Mouse (Mus musculus) forebrain, postnatal 0 days (tissue): ENCODE data around the gene Sncb. TPM values are rescaled to one million over a fixed set of nuclear protein-coding genes. Genes with fewer than 3 reads are reported as not detected.

Experiments used
- ATAC-seq: fragments of 200-750 bp; cut with Nextera tagmentation; 2 replicates; pipeline ENCODE4 v1.8.0; 2017; ENCODE audit warnings: mild to moderate bottlenecking, moderate library complexity
- DNase-seq: peaks from one replicate; pipeline ENCODE4 v3.0.0-alpha.2; 2015
- H3K27ac ChIP-seq: fragments of 300-500 bp; sonication (generic); 2 replicates; pipeline ENCODE4 v1.5.1; 2014; ENCODE audit warnings: low read depth, mild to moderate bottlenecking, antibody characterized with exemption, low read length, moderate library complexity, mixed read lengths
- H3K27me3 ChIP-seq: fragments of 300-500 bp; sonication (generic); 2 replicates; pipeline ENCODE4 v1.6.1; 2014; ENCODE audit warnings: mild to moderate bottlenecking, low read length, mixed read lengths; ENCODE audit not compliant: insufficient read depth
- H3K36me3 ChIP-seq: fragments of 300-500 bp; sonication (generic); 2 replicates; pipeline ENCODE4 v1.6.1; 2014; ENCODE audit warnings: mild to moderate bottlenecking, moderate library complexity; ENCODE audit not compliant: insufficient read depth
- H3K4me1 ChIP-seq: fragments of 300-500 bp; sonication (generic); 2 replicates; pipeline ENCODE4 v1.6.1; 2014; ENCODE audit warnings: antibody characterized with exemption; ENCODE audit not compliant: insufficient read depth
- H3K4me2 ChIP-seq: fragments of 300-500 bp; sonication (generic); 2 replicates; pipeline ENCODE4 v1.6.1; 2014; ENCODE audit warnings: low read depth, mild to moderate bottlenecking, moderate library complexity
- H3K4me3 ChIP-seq: fragments of 300-500 bp; sonication (generic); 2 replicates; pipeline ENCODE4 v1.5.1; 2014; ENCODE audit warnings: low read depth, low read length, mixed read lengths
- H3K9ac ChIP-seq: fragments of 300-500 bp; sonication (generic); 2 replicates; pipeline ENCODE4 v1.6.1; 2014; ENCODE audit warnings: mild to moderate bottlenecking
- H3K9me3 ChIP-seq: fragments of 300-500 bp; sonication (generic); 2 replicates; pipeline ENCODE4 v1.6.1; 2016; ENCODE audit warnings: low read length
- CTCF ChIP-seq: sonication (generic); IDR thresholded peaks from 2 replicates; pipeline ENCODE4 v1.5.1; 2016; ENCODE audit warnings: antibody characterized with exemption, control low read depth, low read depth
- WGBS: fragments of 180-500 bp; shearing (Covaris S2); extraction: QIAGEN DNeasy Blood & Tissue Kit; methylation state at CpG from one replicate; pipeline ENCODE4 v1.1.7; 2014; 5-methylcytosine and 5-hydroxymethylcytosine counted together
- polyA plus RNA-seq: library from polyadenylated mRNA; unstranded; fragments of >200 nt; fragmentation: Nextera tagmentation; extraction: Ambion mirVana; gene quantifications from 2 replicates; pipeline ENCODE4 v1.2.1, GENCODE M21; 2015
- total RNA-seq: library from RNA; depleted of rRNA; stranded (reverse); fragments of >200 nt; gene quantifications from 2 replicates; pipeline ENCODE4 v1.2.3, GENCODE M21; 2014

Sncb gene
- total and polyA plus RNA-seq, 2 experiments from 2014 or later, result 38.1 to 137 TPM

- Histone ChIP-seq H3K9me3 (no peaks in the 10 kb centered on the region), H3K9ac (no peak overlapping the region), H3K4me1 (peaks cover 48% of the 10 kb centered on the region), H3K27ac (peak overlapping the region; percentile 87), H3K4me3 (no peak overlapping the region), H3K36me3 (no peaks in the 10 kb centered on the region), H3K27me3 (no peaks in the 10 kb centered on the region), H3K4me2 (no peak overlapping the region)
- DNase-seq, result no peak
- 30% methylated on average over 12 of the region's 12 CpGs for WGBS
- TF ChIP-seq CTCF, result no peak
- ATAC-seq, result no peak
Measured at GRCm38 (mm10) chr13:54754169-54755080, 12.0 kb downstream of the Sncb start.

- Histone ChIP-seq H3K4me1 (peaks cover 44% of the 10 kb centered on the region), H3K36me3 (no peaks in the 10 kb centered on the region), H3K4me2 (no peak overlapping the region), H3K4me3 (no peak overlapping the region), H3K9ac (no peak overlapping the region), H3K27me3 (no peaks in the 10 kb centered on the region), H3K9me3 (no peaks in the 10 kb centered on the region), H3K27ac (peak overlapping the region; percentile 35; the same call in 1 of the 2 replicates)
- WGBS, result 68% methylated on average over 6 of the region's 6 CpGs
- no peak for TF ChIP-seq CTCF
- ATAC-seq (no peak), DNase-seq (no peak)
Measured at GRCm38 (mm10) chr13:54753733-54754132, 12.7 kb downstream of the Sncb start.

DNA sequence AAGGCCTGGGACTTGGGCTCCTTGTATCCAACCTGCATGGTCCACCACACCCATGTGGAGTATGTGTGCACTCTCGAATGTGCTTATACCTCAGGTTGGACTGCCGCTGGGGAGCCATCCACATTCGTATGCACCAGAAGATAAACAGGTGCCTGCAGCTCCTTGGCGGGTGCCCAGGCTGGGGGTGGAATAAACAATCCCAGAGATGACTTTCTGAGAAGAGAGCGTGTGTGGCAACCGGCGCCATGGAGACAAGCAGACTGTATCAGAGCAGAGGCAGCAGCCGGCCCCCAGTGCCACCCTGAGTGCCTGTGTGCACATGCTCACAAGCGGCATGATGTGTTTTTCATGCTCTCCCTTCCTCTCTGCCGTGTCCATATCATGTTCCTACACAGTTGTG, 13.7 kb downstream of the Sncb start:
- Histone ChIP-seq H3K27me3 (no peaks in the 10 kb centered on the region), H3K9me3 (no peaks in the 10 kb centered on the region), H3K4me3 (no peak overlapping the region), H3K4me2 (no peak overlapping the region), H3K27ac (peak overlapping the region; percentile 64; the same call in 1 of the 2 replicates), H3K4me1 (peaks cover 45% of the 10 kb centered on the region), H3K36me3 (no peaks in the 10 kb centered on the region), H3K9ac (no peak overlapping the region)
- WGBS, result 50% methylated on average over 10 of the region's 10 CpGs
- peak; percentile 66 for DNase-seq
- no peak for TF ChIP-seq CTCF
- no peak for ATAC-seq

DNA sequence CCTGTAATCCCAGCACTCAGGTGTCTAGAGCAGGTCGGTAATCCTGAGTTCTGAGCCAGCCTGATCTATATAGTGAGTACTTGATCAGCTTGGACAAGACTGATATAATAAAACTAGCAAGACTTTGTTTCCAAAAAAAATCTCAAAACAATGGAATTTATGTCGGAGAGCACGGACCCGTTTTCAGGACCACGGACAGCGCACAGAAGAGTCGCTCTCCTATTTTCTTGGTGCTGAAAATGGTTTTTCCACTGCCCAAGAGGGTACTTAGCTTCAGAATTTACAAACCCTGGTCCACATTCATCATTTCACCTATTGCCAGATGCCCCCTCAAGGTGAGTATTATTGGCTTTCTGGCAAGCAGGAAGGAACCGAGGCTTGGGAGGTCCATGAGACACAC, 15.7 kb downstream of the Sncb start:
- H3K4me2 ChIP-seq, result peak overlapping the region; percentile 81; the same call in 1 of the 2 replicates
- H3K9ac ChIP-seq, result no peak overlapping the region
- TF ChIP-seq CTCF, result no peak

GRCm38 (mm10) chr13:54749864-54750411, 16.5 kb downstream of the Sncb start, which contains the start of gene Gprin1:
TSS of gene Gprin1 (minus strand) at chr13:54749874.
- TF ChIP-seq CTCF, result no peak
- H3K4me1 ChIP-seq, result peaks cover 50% of the 10 kb centered on the region
- DNase-seq, result peak; percentile 75

More for the DNA sequence above, 15.7 kb downstream of the Sncb start:
- Histone ChIP-seq H3K36me3 (no peaks in the 10 kb centered on the region; the same call in 1 of the 2 replicates), H3K4me3 (no peak overlapping the region), H3K4me1 (peaks cover 44% of the 10 kb centered on the region), H3K27ac (no peak overlapping the region), H3K9me3 (no peaks in the 10 kb centered on the region), H3K27me3 (no peaks in the 10 kb centered on the region)
- DNase-seq, result no peak
- ATAC-seq, result no peak
- WGBS, result 8% methylated on average over 8 of the region's 8 CpGs

DNA sequence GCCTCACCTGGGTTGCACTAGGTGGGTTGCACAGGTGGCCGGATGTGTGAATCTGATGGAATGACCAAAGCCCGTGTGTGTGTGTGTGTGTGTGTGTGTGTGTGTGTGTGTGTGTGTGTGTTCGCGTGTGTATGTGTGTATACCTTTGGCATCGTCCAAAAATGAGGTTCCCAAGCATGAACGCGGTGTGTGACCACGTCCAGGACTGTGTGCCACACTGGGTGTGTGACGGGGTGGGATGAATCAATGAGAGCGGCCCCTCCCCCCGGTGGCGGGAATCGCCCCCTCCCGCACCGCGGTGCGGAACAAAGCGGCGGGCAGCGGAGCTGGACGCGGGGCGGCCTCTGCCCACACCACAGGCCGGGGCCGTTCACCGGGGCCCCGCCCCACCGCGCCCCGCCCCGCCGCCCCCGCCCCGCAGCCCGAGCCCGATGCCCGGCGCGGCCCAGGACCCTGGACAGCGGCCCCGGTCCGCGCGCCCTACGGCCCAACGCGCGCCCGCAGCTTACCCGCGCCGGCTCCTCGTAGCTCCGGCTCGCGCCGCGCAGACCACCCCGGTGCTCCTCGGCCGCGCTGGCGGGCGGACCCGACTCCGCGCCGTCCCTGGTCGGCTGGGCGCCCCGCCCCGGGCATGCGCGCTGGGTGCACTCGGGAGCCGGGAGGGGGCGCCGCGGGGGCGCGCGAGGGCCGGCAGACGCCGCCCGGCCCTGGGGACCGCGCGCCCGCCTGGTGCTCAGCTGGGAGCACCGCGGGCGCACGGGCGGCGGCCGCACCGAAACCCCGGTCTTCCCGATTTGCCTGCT, 17.1 kb downstream of the Sncb start:
- ATAC-seq, result peak; percentile 89
- peak overlapping the region; percentile 91 for H3K27ac ChIP-seq
- WGBS, result 3% methylated on average over 58 of the region's 100 CpGs
- H3K4me1 ChIP-seq, result peaks cover 45% of the 10 kb centered on the region
- H3K4me2 ChIP-seq, result peak overlapping the region; percentile 81
- peak overlapping the region; percentile 82 for H3K4me3 ChIP-seq
- DNase-seq, result peak; percentile 90
- no peak for TF ChIP-seq CTCF
- H3K9ac ChIP-seq, result peak overlapping the region; percentile 82
- H3K27me3 ChIP-seq, result no peaks in the 10 kb centered on the region
- no peaks in the 10 kb centered on the region; the same call in 1 of the 2 replicates for H3K36me3 ChIP-seq
- no peaks in the 10 kb centered on the region for H3K9me3 ChIP-seq

More at GRCm38 (mm10) chr13:54749864-54750411, 16.5 kb downstream of the Sncb start, which contains the start of gene Gprin1:
- ATAC-seq, result peak; percentile 60
- Histone ChIP-seq H3K4me3 (peak within 1 kb of the TSS; percentile 82), H3K9me3 (no peaks in the 10 kb centered on the region), H3K27ac (peak within 1 kb of the TSS; percentile 91), H3K36me3 (no peaks in the 10 kb centered on the region; the same call in 1 of the 2 replicates), H3K4me2 (peak within 1 kb of the TSS; percentile 81), H3K9ac (peak within 1 kb of the TSS; percentile 82), H3K27me3 (no peaks in the 10 kb centered on the region)
- WGBS, result 3% methylated on average over 28 of the region's 29 CpGs
